Mouse (Mus musculus) cerebellum, postnatal 36 days (tissue): ENCODE results near the gene Tas2r109.
"Not testable (repeated sequence)": the region's sequence is repeated elsewhere in the genome, so short reads cannot be mapped to it uniquely, and the experiment has no call there.

Source experiments
- DNase-seq, 2 experiments: peaks; one replicate each; pipeline ENCODE4 v3.0.0; 2021 to 2022; ENCODE audit warnings: mixed read lengths in 2 of 2

Gene Tas2r109

DNA sequence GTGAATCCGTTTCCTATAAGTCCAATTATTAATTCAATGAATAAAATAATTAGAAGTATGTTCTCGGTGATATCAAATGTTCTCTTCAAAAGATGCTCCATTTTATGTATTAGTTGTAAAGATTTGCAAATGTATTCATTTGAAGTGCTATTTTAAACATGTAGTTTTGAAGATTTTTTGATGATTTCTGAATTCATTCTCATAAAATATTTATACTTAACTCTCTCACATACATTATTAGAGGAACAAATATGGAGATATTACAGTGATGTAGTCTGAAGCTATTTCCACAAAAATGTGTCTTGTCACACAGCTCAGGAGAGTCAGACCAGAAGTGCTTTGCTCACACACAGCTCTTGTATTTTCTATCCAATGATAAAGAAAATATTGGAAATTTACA is at the start of gene Tas2r109:
Gene Tas2r109 (minus strand): TSS at position 101 of the 400 bp plus-strand sequence.
- no peak for DNase-seq

DNA sequence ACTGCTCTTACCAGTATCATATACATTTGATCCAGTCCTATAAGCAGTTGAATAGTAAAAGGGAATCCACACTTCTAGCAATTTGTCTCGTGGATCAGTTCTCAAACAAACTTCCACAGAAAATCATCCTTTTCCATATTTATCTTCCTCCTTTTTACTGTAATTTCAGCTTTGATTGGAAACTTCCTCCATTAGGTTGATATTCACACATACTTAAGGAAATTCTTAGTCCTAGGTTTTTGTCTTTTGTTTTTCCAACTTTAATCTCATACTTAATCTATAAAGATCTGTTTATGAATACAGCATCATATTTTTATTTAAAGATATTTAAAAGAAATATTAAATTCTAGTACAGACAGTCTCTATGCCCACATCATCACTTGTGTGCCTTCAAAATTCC is 22.9 kb downstream of the Tas2r109 start, which contains the start of gene Tas2r131:
Gene Tas2r131 (minus strand): TSS at position 101 of the 400 bp plus-strand sequence.
- DNase-seq, result no peak

DNA sequence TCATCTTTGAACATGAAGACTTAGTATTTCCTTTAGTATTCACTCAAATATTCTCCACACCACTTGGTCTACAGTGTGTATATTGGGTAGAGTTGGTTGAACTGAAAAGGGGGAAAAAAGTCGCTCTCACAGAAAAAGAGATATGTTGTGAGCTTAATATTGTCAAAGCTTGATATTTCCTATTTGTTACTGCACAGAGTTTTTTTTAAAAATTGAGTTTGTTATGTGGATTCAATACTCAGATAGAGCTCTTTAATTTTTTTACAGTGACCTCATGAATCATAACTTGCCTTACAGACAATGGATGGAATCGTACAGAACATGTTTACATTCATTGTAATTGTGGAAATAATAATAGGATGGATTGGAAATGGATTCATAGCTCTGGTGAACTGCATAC is 30.0 kb downstream of the Tas2r109 start, which contains the start of gene Tas2r129:
Gene Tas2r129 (plus strand): TSS at position 301 of the 400 bp plus-strand sequence.
- DNase-seq, result no peak

DNA sequence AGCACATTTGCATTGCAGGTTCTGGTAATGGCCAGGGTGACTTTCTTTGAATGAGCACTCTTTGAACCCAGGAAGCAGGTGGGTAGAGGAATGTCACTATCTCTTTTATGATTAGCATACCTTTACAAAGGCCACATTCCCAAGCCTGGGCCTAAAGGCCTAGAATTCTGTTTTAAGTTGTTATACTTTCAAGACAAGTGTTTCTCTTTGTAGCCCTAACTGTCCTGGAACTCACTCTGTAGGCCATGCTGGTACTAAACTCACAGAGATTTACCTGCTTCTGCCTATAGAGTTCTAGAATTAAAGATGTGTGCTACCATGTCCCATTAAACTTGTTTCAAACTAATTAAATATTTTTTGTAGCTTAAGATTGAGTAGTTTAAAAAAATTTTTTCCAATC is 39.4 kb downstream of the Tas2r109 start:
- not testable (repeated sequence) for DNase-seq
